Mouse (Mus musculus) midbrain, embryonic 12.5 days (tissue): ENCODE measurements around the gene Atrnl1. TPM values are rescaled to one million over a fixed set of nuclear protein-coding genes. Genes with fewer than 3 reads are reported as not detected.

Experiments
- ATAC-seq: fragments of 200-750 bp; cut with Nextera tagmentation; 2 replicates; pipeline ENCODE4 v1.8.0; 2017; ENCODE audit warnings: low read depth, moderate TSS enrichment, moderate library complexity; ENCODE audit not compliant: low FRiP score
- H3K27ac ChIP-seq: fragments of 300-500 bp; sonication (generic); replicated peaks from 2 replicates; pipeline ENCODE4 v1.5.1; 2016; ENCODE audit warnings: mild to moderate bottlenecking
- H3K27me3 ChIP-seq: fragments of 300-500 bp; sonication (generic); 2 replicates; pipeline ENCODE4 v1.6.1; 2016; ENCODE audit warnings: mild to moderate bottlenecking
- H3K36me3 ChIP-seq: fragments of 300-500 bp; sonication (generic); 2 replicates; pipeline ENCODE4 v1.6.1; 2016
- H3K4me1 ChIP-seq: fragments of 300-500 bp; sonication (generic); 2 replicates; pipeline ENCODE4 v1.6.1; 2016
- H3K4me2 ChIP-seq: fragments of 300-500 bp; sonication (generic); replicated peaks from 2 replicates; pipeline ENCODE4 v1.6.1; 2016; ENCODE audit warnings: mild to moderate bottlenecking, moderate library complexity
- H3K4me3 ChIP-seq: fragments of 300-500 bp; sonication (generic); 2 replicates; pipeline ENCODE4 v1.5.1; 2016; ENCODE audit warnings: mild to moderate bottlenecking
- H3K9ac ChIP-seq: fragments of 300-500 bp; sonication (generic); replicated peaks from 2 replicates; pipeline ENCODE4 v1.6.1; 2016; ENCODE audit warnings: mild to moderate bottlenecking, moderate library complexity
- H3K9me3 ChIP-seq: fragments of 300-500 bp; sonication (generic); 2 replicates; pipeline ENCODE4 v1.6.1; 2016; ENCODE audit warnings: mild to moderate bottlenecking
- WGBS: fragments of 180-500 bp; shearing (Covaris S2); methylation state at CpG from one replicate; pipeline ENCODE4 v1.1.7; 2016; 5-methylcytosine and 5-hydroxymethylcytosine counted together
- polyA plus RNA-seq: library from polyadenylated mRNA; unstranded; fragments of >200 nt; fragmentation: Nextera tagmentation; extraction: Ambion mirVana; gene quantifications from 2 replicates; pipeline ENCODE4 v1.2.1, GENCODE M21; 2016

Atrnl1 gene
- polyA plus RNA-seq, 1 experiment from 2014 or later = 11.2 TPM

DNA sequence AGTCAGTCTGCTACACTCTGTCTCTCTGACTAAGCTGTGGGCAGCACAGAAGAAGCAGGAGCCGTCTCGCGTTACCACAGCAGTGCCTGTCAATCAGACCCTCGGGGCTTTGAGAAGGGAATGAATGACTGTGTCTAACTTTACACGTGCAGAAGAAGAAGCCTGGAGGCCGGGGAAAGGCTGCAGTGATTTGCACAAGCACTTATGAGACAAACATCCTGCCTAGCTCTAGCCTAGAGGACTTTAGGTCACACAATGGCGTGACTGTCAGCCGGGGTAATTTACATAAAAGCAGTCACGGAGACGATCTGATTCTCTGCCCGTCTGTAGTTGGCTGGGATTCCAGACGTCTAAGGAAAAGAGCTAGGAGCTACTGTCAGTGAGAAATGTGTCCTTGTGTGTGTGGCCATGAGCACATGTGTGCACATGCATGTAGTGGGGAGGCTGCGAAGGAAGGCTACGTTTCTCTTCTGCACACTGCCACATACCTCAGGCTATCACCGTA is 450.1 kb downstream of the Atrnl1 start:
- ATAC-seq = peak; percentile 89
- H3K4me3 ChIP-seq = peak overlapping the region; percentile 9; the same call in 1 of the 2 replicates

GRCm38 (mm10) chr19:58061933-58062332 is 451.1 kb downstream of the Atrnl1 start:
- H3K27ac ChIP-seq = no peak overlapping the region

More for the DNA sequence above, 450.1 kb downstream of the Atrnl1 start:
- peak overlapping the region; percentile 68 for H3K27ac ChIP-seq
- H3K4me1 ChIP-seq = peaks cover 39% of the 10 kb centered on the region
- no peaks in the 10 kb centered on the region for H3K9me3 ChIP-seq
- H3K36me3 ChIP-seq = no peaks in the 10 kb centered on the region
- no peaks in the 10 kb centered on the region; the same call in 1 of the 2 replicates for H3K27me3 ChIP-seq
- H3K4me2 ChIP-seq = peak overlapping the region; percentile 45
- 8% methylated on average over 15 of the region's 15 CpGs for WGBS
- no peak overlapping the region for H3K9ac ChIP-seq

DNA sequence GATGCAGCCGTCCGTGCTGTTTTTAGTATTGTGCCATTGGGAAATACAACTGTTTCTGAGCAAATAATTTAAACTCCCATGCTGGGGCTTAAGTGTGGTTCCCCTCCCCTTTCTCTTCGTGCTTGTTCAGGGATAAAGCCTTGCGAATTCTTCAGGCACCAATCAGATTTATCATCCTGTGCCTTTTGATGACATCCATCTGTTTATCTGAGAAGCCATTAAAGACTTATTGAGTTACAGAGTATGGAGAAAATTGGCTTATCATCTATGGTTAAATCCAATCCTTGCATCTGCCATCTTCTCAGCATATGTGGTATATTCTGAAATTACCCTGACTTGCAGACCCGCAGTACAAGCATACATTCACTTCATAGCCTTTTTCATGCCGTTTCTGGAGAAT is 452.7 kb downstream of the Atrnl1 start:
- H3K27ac ChIP-seq = no peak overlapping the region
- WGBS = 17% methylated on average over 6 of the region's 6 CpGs
- H3K27me3 ChIP-seq = no peaks in the 10 kb centered on the region; the same call in 1 of the 2 replicates
- H3K9me3 ChIP-seq = no peaks in the 10 kb centered on the region
- no peak overlapping the region for H3K9ac ChIP-seq
- no peak overlapping the region for H3K4me3 ChIP-seq
- H3K4me1 ChIP-seq = peaks cover 39% of the 10 kb centered on the region
- H3K36me3 ChIP-seq = no peaks in the 10 kb centered on the region
- no peak for ATAC-seq
- no peak overlapping the region for H3K4me2 ChIP-seq

More at GRCm38 (mm10) chr19:58061933-58062332, 451.1 kb downstream of the Atrnl1 start:
- H3K36me3 ChIP-seq = no peaks in the 10 kb centered on the region
- H3K4me3 ChIP-seq = no peak overlapping the region
- 73% methylated on average over 8 of the region's 8 CpGs for WGBS
- H3K9ac ChIP-seq = no peak overlapping the region
- peaks cover 39% of the 10 kb centered on the region for H3K4me1 ChIP-seq
- H3K9me3 ChIP-seq = no peaks in the 10 kb centered on the region
- no peaks in the 10 kb centered on the region; the same call in 1 of the 2 replicates for H3K27me3 ChIP-seq
- no peak for ATAC-seq
- H3K4me2 ChIP-seq = no peak overlapping the region

DNA sequence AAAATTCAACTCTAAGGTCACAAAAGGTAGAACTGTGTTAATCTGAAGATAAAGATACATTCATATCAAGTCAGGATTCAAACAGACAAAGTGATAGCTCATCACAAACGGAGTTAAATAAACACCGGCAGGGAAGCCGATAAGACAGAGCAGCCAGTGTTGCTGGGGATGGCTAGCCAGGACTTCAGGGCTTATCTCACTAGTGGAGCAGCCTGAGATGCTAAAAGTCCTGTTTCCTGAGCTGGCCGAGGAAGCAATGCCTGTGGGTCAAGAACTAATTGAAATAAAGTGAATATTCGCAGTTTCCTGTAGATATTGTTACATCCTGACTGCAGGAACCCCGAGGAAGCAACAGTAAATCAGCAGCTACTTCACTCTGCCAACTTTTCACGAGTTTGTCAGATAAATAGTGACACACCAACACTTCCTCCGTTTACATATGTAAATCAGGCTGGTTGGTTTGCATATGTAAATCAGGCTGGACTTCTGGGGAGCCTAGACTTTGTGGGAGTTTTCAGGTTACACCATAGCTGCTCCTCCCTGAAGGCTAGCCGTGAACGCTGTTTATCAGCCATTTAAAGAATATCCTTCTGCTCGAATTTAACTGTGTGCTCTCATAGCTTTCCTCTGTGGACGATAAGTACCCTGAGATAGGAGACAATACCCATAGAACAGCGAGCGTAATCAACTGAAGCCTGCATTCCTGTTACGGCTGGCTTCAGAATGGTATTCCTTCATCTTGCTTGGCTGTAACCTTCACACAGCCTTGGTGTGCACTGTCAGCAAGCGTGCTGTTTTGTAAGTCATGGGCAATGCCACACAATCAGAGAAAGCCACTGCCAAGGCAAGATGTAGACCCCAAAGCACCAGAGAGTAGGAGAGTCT is 453.5 kb downstream of the Atrnl1 start:
- H3K4me1 ChIP-seq = peaks cover 36% of the 10 kb centered on the region
- 40% methylated on average over 16 of the region's 16 CpGs for WGBS

GRCm38 (mm10) chr19:58065001-58065314 is 454.1 kb downstream of the Atrnl1 start:
- H3K27ac ChIP-seq = no peak overlapping the region
- no peak overlapping the region for H3K4me3 ChIP-seq
- H3K4me2 ChIP-seq = no peak overlapping the region
- no peaks in the 10 kb centered on the region for H3K36me3 ChIP-seq
- H3K4me1 ChIP-seq = peaks cover 31% of the 10 kb centered on the region
- WGBS = 82% methylated on average over 5 of the region's 5 CpGs
- ATAC-seq = no peak
- no peaks in the 10 kb centered on the region; the same call in 1 of the 2 replicates for H3K27me3 ChIP-seq
- H3K9me3 ChIP-seq = no peaks in the 10 kb centered on the region
- no peak overlapping the region for H3K9ac ChIP-seq

More for the DNA sequence above, 453.5 kb downstream of the Atrnl1 start:
- Histone ChIP-seq H3K27me3 (no peaks in the 10 kb centered on the region; the same call in 1 of the 2 replicates), H3K4me3 (no peak overlapping the region), H3K9me3 (no peaks in the 10 kb centered on the region), H3K36me3 (no peaks in the 10 kb centered on the region), H3K9ac (no peak overlapping the region), H3K4me2 (no peak overlapping the region), H3K27ac (0 out of 2 replicates have a peak overlapping the region, but pooled peaks have one; percentile 10)
- no peak for ATAC-seq

- ATAC-seq = no peak
- no peaks in the 10 kb centered on the region for H3K36me3 ChIP-seq
- WGBS = 89% methylated on average over 2 of the region's 2 CpGs
- H3K27ac ChIP-seq = no peak overlapping the region
- no peak overlapping the region for H3K9ac ChIP-seq
- H3K9me3 ChIP-seq = no peaks in the 10 kb centered on the region
- no peak overlapping the region for H3K4me3 ChIP-seq
- no peaks in the 10 kb centered on the region; the same call in 1 of the 2 replicates for H3K27me3 ChIP-seq
- H3K4me2 ChIP-seq = no peak overlapping the region
- peaks cover 26% of the 10 kb centered on the region for H3K4me1 ChIP-seq
Observed at GRCm38 (mm10) chr19:58065514-58065913, 454.7 kb downstream of the Atrnl1 start.

DNA sequence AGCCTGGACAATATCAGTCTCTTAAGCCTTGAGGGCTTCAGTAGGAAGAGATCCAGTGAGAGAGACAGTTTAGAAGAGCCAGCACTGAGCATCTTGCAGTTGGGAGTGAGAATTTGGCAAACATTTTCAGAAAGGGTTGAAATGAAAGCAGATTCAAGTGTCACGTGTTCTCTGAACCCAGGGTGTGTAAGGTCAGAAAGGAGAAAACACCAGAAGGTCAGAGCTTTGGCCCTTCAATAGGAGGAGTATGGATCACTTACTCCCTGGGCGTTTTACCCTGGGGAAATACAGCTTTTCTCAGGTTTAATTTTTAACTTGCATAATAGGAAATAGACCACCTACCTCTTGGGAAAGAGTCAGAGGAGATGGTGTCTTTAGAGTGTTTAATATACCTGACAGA is 457.3 kb downstream of the Atrnl1 start:
- Histone ChIP-seq H3K4me2 (no peak overlapping the region), H3K4me3 (no peak overlapping the region), H3K27me3 (no peaks in the 10 kb centered on the region), H3K4me1 (peaks cover 17% of the 10 kb centered on the region), H3K9me3 (no peaks in the 10 kb centered on the region), H3K36me3 (no peaks in the 10 kb centered on the region), H3K9ac (no peak overlapping the region), H3K27ac (no peak overlapping the region)
- 74% methylated on average over 2 of the region's 2 CpGs for WGBS
- no peak for ATAC-seq

GRCm38 (mm10) chr19:58068958-58069357 is 458.1 kb downstream of the Atrnl1 start:
- Histone ChIP-seq H3K27ac (no peak overlapping the region), H3K36me3 (no peaks in the 10 kb centered on the region), H3K4me3 (no peak overlapping the region), H3K9me3 (no peaks in the 10 kb centered on the region), H3K9ac (no peak overlapping the region), H3K4me2 (no peak overlapping the region), H3K4me1 (peaks cover 8% of the 10 kb centered on the region), H3K27me3 (no peaks in the 10 kb centered on the region)
- ATAC-seq = no peak
- WGBS = 91% methylated on average over 2 of the region's 2 CpGs

GRCm38 (mm10) chr19:58072404-58072803 is 461.6 kb downstream of the Atrnl1 start:
- Histone ChIP-seq H3K27ac (no peak overlapping the region), H3K9ac (no peak overlapping the region), H3K27me3 (no peaks in the 10 kb centered on the region), H3K4me3 (no peak overlapping the region), H3K4me1 (no peaks in the 10 kb centered on the region), H3K36me3 (no peaks in the 10 kb centered on the region), H3K9me3 (no peaks in the 10 kb centered on the region), H3K4me2 (no peak overlapping the region)
- ATAC-seq = no peak
- 86% methylated on average over 5 of the region's 5 CpGs for WGBS

GRCm38 (mm10) chr19:58072846-58073245 is 462.0 kb downstream of the Atrnl1 start:
- no peak overlapping the region for H3K27ac ChIP-seq
- no peak overlapping the region for H3K9ac ChIP-seq
- H3K4me1 ChIP-seq = no peaks in the 10 kb centered on the region
- no peak for ATAC-seq
- no peak overlapping the region for H3K4me3 ChIP-seq
- no peaks in the 10 kb centered on the region for H3K36me3 ChIP-seq
- H3K27me3 ChIP-seq = no peaks in the 10 kb centered on the region
- 94% methylated on average over 9 of the region's 9 CpGs for WGBS
- no peak overlapping the region for H3K4me2 ChIP-seq
- H3K9me3 ChIP-seq = no peaks in the 10 kb centered on the region

DNA sequence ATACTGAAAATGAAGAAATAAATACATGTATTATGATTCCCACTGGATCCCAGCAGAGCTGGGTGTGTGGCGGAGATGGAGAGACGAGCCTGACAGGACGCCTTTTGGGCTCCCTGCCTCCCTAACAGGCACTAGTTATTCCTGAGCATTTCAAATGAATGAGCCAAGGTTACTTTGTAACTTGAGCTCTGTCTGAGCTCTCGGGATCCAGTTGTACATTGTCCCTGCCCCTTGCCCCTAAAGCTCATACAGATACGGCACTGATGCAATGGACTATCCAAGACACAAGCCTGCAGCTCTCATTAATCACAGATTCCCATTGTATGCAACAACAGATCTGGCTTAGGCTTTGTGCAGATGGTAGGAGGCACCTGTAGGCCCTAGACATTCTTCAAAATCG is 464.4 kb downstream of the Atrnl1 start:
- Histone ChIP-seq H3K27me3 (no peaks in the 10 kb centered on the region), H3K27ac (no peak overlapping the region), H3K4me1 (no peaks in the 10 kb centered on the region), H3K4me2 (no peak overlapping the region), H3K36me3 (no peaks in the 10 kb centered on the region), H3K9me3 (no peaks in the 10 kb centered on the region), H3K4me3 (no peak overlapping the region), H3K9ac (no peak overlapping the region)
- ATAC-seq = no peak
- whole genome bisulfite sequencing = 61% methylated on average over 6 of the region's 6 CpGs

DNA sequence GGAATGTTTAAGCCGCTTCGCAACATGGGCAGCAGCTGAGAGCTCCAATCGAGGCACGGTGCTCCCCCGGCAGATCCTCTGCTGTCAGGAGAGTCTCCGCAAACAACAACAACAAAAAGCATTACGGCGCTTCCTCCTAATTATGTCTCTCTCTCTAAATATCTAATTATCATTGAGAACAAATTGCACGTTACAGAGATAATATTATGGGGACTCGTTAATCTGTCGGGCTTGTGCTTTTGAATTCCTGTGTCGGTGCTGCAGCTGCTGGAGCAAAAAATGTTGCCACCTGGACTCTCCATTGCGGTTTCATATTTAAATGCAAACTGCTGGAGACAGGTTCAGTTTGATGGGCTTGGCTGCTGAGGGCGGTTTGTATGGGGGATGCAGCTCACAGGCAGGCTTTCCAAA is 466.1 kb downstream of the Atrnl1 start:
- Histone ChIP-seq H3K36me3 (no peaks in the 10 kb centered on the region), H3K27me3 (no peaks in the 10 kb centered on the region), H3K27ac (peak overlapping the region; percentile 42), H3K9ac (no peak overlapping the region), H3K4me2 (no peak overlapping the region), H3K9me3 (no peaks in the 10 kb centered on the region), H3K4me3 (no peak overlapping the region), H3K4me1 (no peaks in the 10 kb centered on the region)
- 59% methylated on average over 14 of the region's 14 CpGs for WGBS
- ATAC-seq = no peak
